Comparison of ENCODE assay signal across 11 mouse cellular contexts in genomic region chr5:121534521-121534920, GRCm38 (mm10). TPM values are rescaled to one million over a fixed set of nuclear protein-coding genes. Genes with fewer than 3 reads are reported as not detected.
DNase-seq lines count a peak whose midpoint lies in the region; ATAC-seq and TF ChIP-seq lines count a peak whose summit lies in the region.
"Had no signal": no experiment of that assay in that cellular context is flagged by ENCODE, and none has a peak within 500 bp of the region (broad histone marks: within the 10 kb centered on the region; RNA-seq: fewer than 3 reads in every experiment).

No protein-coding gene starts in this region.

- no peak overlapping the region for H3K9ac ChIP-seq in liver, embryonic 11.5 days (ENCODE audit: low read depth, low read length)
- H3K9ac ChIP-seq: embryonic facial prominence, embryonic 15.5 days; limb, embryonic 15.5 days had no signal

- no peak overlapping the region for H3K4me3 ChIP-seq in testis, adult 2 months (ENCODE audit: control insufficient read depth, low read depth, low read length)
- H3K4me3 ChIP-seq in liver, embryonic 11.5 days (ENCODE audit: low read depth, low read length) = no peak overlapping the region
- H3K4me3 ChIP-seq: embryonic facial prominence, embryonic 15.5 days; limb, embryonic 15.5 days had no signal

- intact Hi-C loops in left cerebral cortex, postnatal 4 days (cut with DNase I) = no loop called here

- WGBS in liver, embryonic 11.5 days = 86% methylated on average over 5 of the region's 5 CpGs

- H3K4me1 ChIP-seq in testis, adult 2 months (ENCODE audit: control insufficient read depth, insufficient read depth, low read length) = no peaks in the 10 kb centered on the region
- H3K4me1 ChIP-seq in liver, embryonic 11.5 days (replicated peaks; ENCODE audit: control insufficient read depth, insufficient read depth, low read length) = peaks cover 11% of the 10 kb centered on the region
- H3K4me1 ChIP-seq: embryonic facial prominence, embryonic 15.5 days; limb, embryonic 15.5 days had no signal

- no peak overlapping the region for H3K4me2 ChIP-seq in liver, embryonic 11.5 days
- H3K4me2 ChIP-seq: embryonic facial prominence, embryonic 15.5 days; limb, embryonic 15.5 days had no signal

- no peak for ATAC-seq in liver, embryonic 11.5 days (replicated peaks; ENCODE audit: low FRiP score)

- no peaks in the 10 kb centered on the region for H3K27me3 ChIP-seq in testis, adult 2 months (ENCODE audit: control insufficient read depth, insufficient read depth, low read length)
- no peaks in the 10 kb centered on the region for H3K27me3 ChIP-seq in liver, embryonic 11.5 days (replicated peaks; ENCODE audit: control insufficient read depth, insufficient read depth, low read length)
- H3K27me3 ChIP-seq: embryonic facial prominence, embryonic 15.5 days; limb, embryonic 15.5 days had no signal

- no peaks in the 10 kb centered on the region for H3K9me3 ChIP-seq in liver, embryonic 11.5 days (ENCODE audit: control insufficient read depth, low read length)
- H3K9me3 ChIP-seq: embryonic facial prominence, embryonic 15.5 days; limb, embryonic 15.5 days had no signal

- no peak overlapping the region for H3K27ac ChIP-seq in testis, adult 2 months (ENCODE audit: control insufficient read depth, insufficient read depth, low read depth, low read length)
- H3K27ac ChIP-seq in liver, embryonic 11.5 days (ENCODE audit: low read depth, low read length) = peak overlapping the region; percentile 65
- H3K27ac ChIP-seq: embryonic facial prominence, embryonic 15.5 days; limb, embryonic 15.5 days had no signal

- TF ChIP-seq POLR2A in testis, adult 2 months (IDR thresholded peaks at IDR 0.05; ENCODE audit: control insufficient read depth, low read depth, low read length) = no peak

- peaks cover 2% of the 10 kb centered on the region for H3K36me3 ChIP-seq in testis, adult 2 months (ENCODE audit: control insufficient read depth, insufficient read depth, low read length)
- H3K36me3 ChIP-seq in liver, embryonic 11.5 days (ENCODE audit: control insufficient read depth, insufficient read depth, low read length) = peaks cover 45% of the 10 kb centered on the region

- peak; percentile 12 for DNase-seq in embryo, embryonic 11 days
- no peak for DNase-seq in embryo, embryonic 9.5 days (ENCODE audit: extremely low spot score)
- no peak for DNase-seq in testis, postnatal 10 days (ENCODE audit: low spot score)
- no peak for DNase-seq in liver, embryonic 11.5 days (ENCODE audit: low spot score)
- no peak for DNase-seq in urinary bladder, adult 2 months (ENCODE audit: low spot score)
- no peak for DNase-seq in left cerebral cortex, postnatal 4 days
- DNase-seq in adipocyte (ENCODE audit: low spot score) = no peak
- DNase-seq: heart, postnatal 4 days had no signal

- peak; percentile 25; the same call in 1 of the 2 replicates for TF ChIP-seq CTCF in testis, adult 2 months (IDR thresholded peaks at IDR 0.05; ENCODE audit: control insufficient read depth, insufficient read depth, insufficient replicate concordance, low read depth, low read length)

RNA-seq across cellular contexts. Expression of gene Adam1a, which starts 10.8 kb away (rescaled TPM):
- polyA plus RNA-seq in testis, adult 2 months (2012; rRNA removed) = 138 and 140 TPM in 2 replicates
- polyA plus RNA-seq in liver, embryonic 11.5 days (2014; fragmentation: Nextera tagmentation; extraction: Ambion mirVana) = 1.2 TPM in 2 replicates
- polyA plus RNA-seq in urinary bladder, adult 2 months (2012; rRNA removed) = 9.4 and 12.0 TPM in 2 replicates
- total RNA-seq in left cerebral cortex, postnatal 4 days (2021) = 10 to 100 TPM; 17.4 to 18.2 TPM

RNA-seq across cellular contexts. Expression of gene Gm42878, which starts 10.8 kb away (rescaled TPM):
- polyA plus RNA-seq in testis, adult 2 months (2012; rRNA removed) = 0.14 TPM in 1 of 2 replicates, not detected in the other
- polyA plus RNA-seq in liver, embryonic 11.5 days (2014; fragmentation: Nextera tagmentation; extraction: Ambion mirVana) = not detected in 2 replicates
- polyA plus RNA-seq in urinary bladder, adult 2 months (2012; rRNA removed) = 0.34 TPM in 1 of 2 replicates, not detected in the other
- total RNA-seq in left cerebral cortex, postnatal 4 days (2021) = not detected
- total RNA-seq: heart, postnatal 4 days had no signal
- polyA plus RNA-seq: embryonic facial prominence, embryonic 15.5 days; limb, embryonic 15.5 days had no signal

RNA-seq across cellular contexts. Expression of gene Mapkapk5, which starts 11.2 kb away (rescaled TPM):
- 21.9 and 28.4 TPM in 2 replicates for polyA plus RNA-seq in testis, adult 2 months (2012; rRNA removed)
- polyA plus RNA-seq in liver, embryonic 11.5 days (2014; fragmentation: Nextera tagmentation; extraction: Ambion mirVana) = 59.8 and 65.3 TPM in 2 replicates
- polyA plus RNA-seq in urinary bladder, adult 2 months (2012; rRNA removed) = 79.3 and 93.5 TPM in 2 replicates
- 100 to 1,000 TPM in 1 of 2 experiments, 10 to 100 TPM in 1; 99.3 to 102 TPM for total RNA-seq in left cerebral cortex, postnatal 4 days (2021)

RNA-seq across cellular contexts. Expression of gene Adam1b, which starts 31.3 kb away (rescaled TPM):
- polyA plus RNA-seq in testis, adult 2 months (2012; rRNA removed) = 79.7 and 85.1 TPM in 2 replicates
- polyA plus RNA-seq in liver, embryonic 11.5 days (2014; fragmentation: Nextera tagmentation; extraction: Ambion mirVana) = not detected in 2 replicates
- not detected in 2 replicates for polyA plus RNA-seq in urinary bladder, adult 2 months (2012; rRNA removed)
- total RNA-seq in left cerebral cortex, postnatal 4 days (2021) = not detected
- total RNA-seq: heart, postnatal 4 days had no signal
- polyA plus RNA-seq: embryonic facial prominence, embryonic 15.5 days had no signal

RNA-seq across cellular contexts. Expression of gene Aldh2, which starts 59.1 kb away (rescaled TPM):
- 154 and 177 TPM in 2 replicates for polyA plus RNA-seq in testis, adult 2 months (2012; rRNA removed)
- polyA plus RNA-seq in liver, embryonic 11.5 days (2014; fragmentation: Nextera tagmentation; extraction: Ambion mirVana) = 88.7 and 97.3 TPM in 2 replicates
- polyA plus RNA-seq in urinary bladder, adult 2 months (2012; rRNA removed) = 663 and 712 TPM in 2 replicates
- total RNA-seq in left cerebral cortex, postnatal 4 days (2021) = 10 to 100 TPM; 87.4 to 90.9 TPM

Comparison
In these comparisons a context has a peak if more than half of its experiments do, and no peak if none do; other contexts are left out.
1. RNA of gene Adam1a, which starts 10.8 kb away (polyA plus RNA-seq): 138 to 140 TPM in testis, adult 2 months; 9.4 to 12.0 TPM in urinary bladder, adult 2 months and 1.2 TPM in liver, embryonic 11.5 days; every median in the first group is over 10 times any median in the second.